Mouse (Mus musculus): Measurements from ENCODE around the gene Ap4e1.

Gene Ap4e1

DNA sequence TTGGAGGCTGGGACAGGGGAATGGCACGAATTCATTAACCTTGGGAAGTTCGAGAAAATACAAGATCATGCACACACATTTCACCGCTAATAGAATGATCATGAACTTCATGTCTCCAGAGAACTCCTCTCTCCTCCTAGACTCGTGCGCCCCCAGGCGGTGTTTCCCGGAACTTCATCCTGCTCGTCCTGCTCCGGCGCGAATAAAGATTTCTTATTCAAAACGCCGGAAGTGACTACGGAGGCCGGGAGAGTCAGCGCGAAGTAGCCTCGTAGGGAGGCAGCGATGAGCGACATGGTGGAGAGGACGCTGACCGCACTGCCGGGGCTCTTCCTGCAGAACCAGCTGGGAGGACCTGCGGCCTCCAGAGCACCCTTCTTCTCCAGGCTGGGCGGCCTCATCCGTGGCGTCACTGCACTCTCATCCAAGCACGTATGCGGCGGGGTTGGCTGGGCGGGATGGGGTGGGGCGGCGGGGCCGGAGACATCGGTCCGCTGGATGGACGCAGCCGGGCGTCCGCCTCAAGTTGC is at the start of gene Ap4e1:
Ap4e1 (plus strand) TSS at position 249 of the 530 bp plus-strand sequence.
- peak; percentile 95 to 99 for DNase-seq (ENCODE audit: low spot score in 2 of 2)

DNA sequence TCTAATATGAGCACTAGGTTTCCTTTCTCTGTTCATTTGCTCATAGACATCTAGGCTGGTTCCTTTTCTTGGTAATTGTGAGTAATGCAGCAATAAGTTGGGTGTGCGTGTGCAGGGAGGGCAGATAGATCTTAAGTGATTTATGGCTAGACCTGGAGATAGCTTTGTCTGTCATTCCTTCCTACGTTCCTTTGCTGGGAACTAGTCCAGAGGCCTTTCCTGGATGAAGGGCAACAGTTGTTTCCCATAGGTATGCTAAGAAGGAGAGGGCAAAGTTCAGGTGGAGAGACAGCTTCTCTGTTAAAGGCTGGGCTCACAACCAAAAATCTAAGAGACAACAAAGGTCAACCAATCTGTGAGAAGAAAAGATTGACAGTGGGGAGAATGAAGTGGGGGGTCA is 46.8 kb upstream of the Ap4e1 start:
- no peak for DNase-seq (ENCODE audit: low spot score in 2 of 2)

DNA sequence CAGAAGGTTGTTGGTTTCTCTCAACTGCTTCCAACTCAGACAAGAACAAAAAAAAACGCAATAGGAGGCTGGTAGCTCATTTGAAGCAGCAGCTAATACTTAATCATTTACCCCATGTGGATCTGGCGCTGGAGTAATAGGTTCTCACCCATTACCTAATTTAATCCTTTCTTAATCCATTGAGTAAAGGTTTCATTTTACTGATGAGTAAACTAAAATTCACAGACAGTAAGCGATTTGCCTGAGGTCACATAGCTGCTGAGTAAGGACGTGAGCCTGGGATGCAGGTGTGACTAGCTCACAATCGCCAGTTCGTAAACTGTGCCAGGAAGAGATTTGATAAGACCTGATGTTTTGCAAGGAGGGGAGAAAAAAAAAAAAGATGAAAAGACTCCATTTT is 31.1 kb upstream of the Ap4e1 start:
- no peak for DNase-seq (ENCODE audit: low spot score in 2 of 2)

DNA sequence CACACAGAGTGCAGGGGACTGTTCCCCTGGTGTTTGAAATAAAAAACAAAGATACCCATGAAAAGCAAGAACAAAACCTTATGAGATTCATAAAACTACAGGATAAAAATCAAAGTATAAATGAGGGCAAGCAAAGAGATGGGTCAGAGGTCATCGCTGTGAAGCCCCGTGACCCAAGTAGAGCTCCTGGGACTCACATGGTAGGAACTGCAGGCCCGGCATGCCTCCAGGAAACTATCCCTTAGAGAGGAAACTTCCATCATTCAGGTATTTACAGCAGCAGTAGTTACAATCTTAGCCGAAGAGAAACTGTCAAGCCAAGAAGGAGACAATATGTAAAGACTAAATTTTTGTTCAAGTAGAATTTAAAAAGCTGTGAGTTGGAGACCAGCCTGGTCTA is 25.3 kb upstream of the Ap4e1 start:
- DNase-seq (ENCODE audit: low spot score in 2 of 2), result no peak

GRCm38 (mm10) chr2:126989919-126990318 is 18.6 kb upstream of the Ap4e1 start:
- no peak for DNase-seq (ENCODE audit: low spot score in 2 of 2)

DNA sequence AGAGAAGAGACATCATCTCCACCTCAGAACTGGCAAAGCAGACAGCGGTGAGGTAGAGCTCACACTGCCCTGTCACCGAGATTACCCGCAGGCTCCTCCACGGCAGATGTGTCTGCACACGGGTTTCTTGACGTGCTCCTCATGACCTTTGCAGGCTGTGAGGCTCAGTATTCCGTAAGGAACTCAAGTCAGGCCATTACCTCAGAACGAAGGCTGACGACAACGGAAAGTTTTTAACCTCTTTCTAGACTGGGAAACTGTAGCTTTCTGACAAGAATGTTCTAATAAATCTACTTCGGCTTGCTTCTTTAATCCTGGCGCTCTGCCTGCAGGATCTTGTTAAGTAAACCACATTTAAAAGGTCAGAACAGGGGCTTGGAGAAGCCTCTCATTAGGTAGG is 15.8 kb upstream of the Ap4e1 start:
- no peak for DNase-seq (ENCODE audit: low spot score in 2 of 2)

- no peak for DNase-seq (ENCODE audit: low spot score in 2 of 2)
Measured at GRCm38 (mm10) chr2:126994384-126995166, 13.9 kb upstream of the Ap4e1 start.

- DNase-seq (ENCODE audit: low spot score in 2 of 2), result peak; percentile 63 to 69
Measured at GRCm38 (mm10) chr2:126996737-126997136, 11.8 kb upstream of the Ap4e1 start.

GRCm38 (mm10) chr2:126998219-126998618 is 10.3 kb upstream of the Ap4e1 start:
- DNase-seq (ENCODE audit: low spot score in 2 of 2), result no peak

- DNase-seq (ENCODE audit: low spot score in 2 of 2), result no peak
Measured at GRCm38 (mm10) chr2:127000406-127001324, 7.9 kb upstream of the Ap4e1 start.

- DNase-seq (ENCODE audit: low spot score in 2 of 2), result no peak
Measured at GRCm38 (mm10) chr2:127004046-127004445, 4.5 kb upstream of the Ap4e1 start.

- DNase-seq (ENCODE audit: low spot score in 2 of 2), result peak; percentile 19 to 39
Measured at GRCm38 (mm10) chr2:127006634-127007370, 1.7 kb upstream of the Ap4e1 start.

DNA sequence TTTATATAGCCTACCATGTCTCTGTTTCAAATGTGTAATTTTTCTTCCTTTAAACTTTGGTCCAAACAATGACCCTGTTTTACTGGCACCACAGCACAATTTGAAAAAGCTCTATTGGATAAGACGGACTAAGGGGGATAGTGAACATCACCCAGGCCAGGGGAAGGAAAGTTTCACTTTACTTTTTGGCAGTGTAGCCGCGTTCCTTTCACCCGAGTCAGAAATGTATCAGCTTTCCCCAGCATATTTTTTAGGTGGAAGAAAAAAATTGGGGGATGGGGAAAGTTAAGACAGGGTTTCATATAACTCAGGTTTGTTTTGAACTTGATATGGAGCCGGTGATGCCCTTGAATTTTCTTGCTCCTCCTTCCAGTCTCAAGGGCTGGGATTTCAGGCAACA is 1.0 kb upstream of the Ap4e1 start:
- no peak for DNase-seq (ENCODE audit: low spot score in 2 of 2)

GRCm38 (mm10) chr2:127035006-127035605 is 26.6 kb downstream of the Ap4e1 start:
- DNase-seq (ENCODE audit: low spot score in 2 of 2), result peak; percentile 68 to 72

- DNase-seq (ENCODE audit: low spot score in 2 of 2), result no peak
Measured at GRCm38 (mm10) chr2:127037299-127037698, 28.8 kb downstream of the Ap4e1 start.

DNA sequence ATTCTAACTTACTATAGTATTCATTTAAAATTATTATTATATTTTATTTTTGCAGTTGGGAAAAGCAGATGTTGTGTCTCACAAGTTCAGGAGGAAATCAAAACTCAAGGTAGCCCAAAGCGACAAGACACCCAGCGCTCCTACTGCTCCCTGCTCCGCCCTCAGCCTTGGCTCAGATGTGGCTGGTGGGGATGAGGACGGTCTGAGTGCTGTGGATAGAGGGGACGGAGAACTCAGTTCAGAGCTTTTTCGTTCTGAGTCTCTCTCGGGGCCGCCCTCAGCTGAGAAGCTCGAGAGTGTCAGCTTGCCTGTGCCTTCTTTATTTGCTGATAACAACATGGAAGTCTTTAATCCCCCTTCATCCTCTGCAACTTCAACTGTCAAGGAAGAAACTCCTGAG is 53.0 kb downstream of the Ap4e1 start:
- DNase-seq (ENCODE audit: low spot score in 2 of 2), result no peak

DNA sequence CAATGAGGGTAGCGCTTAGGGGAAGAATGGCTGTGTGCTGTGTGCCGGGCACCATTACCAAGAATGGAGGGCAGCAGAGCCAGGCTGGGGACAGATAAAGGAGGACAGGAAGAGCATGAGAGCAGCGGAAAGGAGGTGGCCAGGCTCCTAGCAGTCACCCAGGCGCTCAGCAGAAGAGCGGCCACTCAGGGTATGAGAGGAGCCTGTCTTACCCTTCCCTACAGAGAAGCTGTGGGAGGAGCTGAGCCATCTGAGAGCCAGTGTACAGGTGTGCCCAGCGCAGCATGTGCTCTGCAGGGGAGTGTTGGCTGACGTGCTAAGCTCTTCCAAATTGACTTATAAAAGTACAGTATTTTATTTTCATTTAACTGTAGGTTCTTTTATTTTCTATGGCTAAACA is 60.3 kb downstream of the Ap4e1 start:
- no peak for DNase-seq (ENCODE audit: low spot score in 2 of 2)

DNA sequence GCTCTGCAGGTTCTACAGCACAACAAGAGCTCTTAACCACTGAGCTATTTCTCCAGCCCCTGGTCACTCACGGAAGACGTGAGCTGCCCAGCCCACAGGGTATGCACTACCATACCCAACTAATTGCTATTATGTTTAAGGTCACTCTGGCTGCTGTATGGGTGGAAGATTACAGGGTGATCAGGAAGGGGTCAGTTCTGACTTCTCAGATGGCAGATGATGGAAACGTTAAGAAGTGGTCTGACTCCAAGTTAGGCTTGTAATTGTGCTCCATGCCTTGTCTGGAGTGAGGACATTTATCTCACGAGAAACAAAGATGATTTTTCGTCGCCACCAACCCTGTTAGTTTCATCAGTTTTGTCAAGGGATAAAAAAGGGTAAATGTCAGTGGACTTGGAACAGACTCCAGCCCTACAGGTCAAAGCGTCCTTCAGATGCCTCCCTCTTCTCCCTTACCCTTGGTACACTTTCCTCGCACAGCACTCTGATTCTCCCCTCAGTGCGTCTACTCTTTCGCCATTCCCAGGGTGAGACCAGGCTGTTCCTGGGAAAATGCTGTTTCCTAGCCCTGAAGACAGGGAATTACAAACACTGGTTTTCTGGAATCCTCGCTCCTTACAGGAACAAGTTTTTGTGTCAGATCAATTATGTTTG is 61.4 kb downstream of the Ap4e1 start:
- no peak for DNase-seq (ENCODE audit: low spot score in 2 of 2)

DNA sequence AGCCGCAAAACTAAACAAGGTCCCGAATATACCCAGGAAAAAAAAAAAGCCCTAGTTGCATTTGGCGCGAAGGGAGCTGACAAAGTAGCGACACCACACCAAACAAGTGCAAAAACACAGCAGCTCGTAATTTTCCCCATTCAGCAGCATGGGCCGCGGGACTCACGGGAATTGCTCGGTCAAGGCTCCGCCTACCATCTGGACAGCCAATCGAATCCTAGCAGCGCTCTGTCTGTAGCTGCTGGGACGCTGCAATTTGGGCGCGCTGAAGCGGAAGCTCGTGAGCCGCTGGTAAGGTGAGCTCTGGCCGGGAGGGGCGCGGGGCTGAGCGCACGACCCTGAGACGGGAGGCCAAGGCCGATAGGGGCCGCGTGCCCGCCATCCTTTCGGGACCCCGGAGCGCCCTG is 61.9 kb downstream of the Ap4e1 start, which contains the start of gene Blvra:
Blvra (plus strand) TSS at position 231 of the 407 bp plus-strand sequence.
- peak; percentile 88 to 89 for DNase-seq (ENCODE audit: low spot score in 2 of 2)

- no peak for DNase-seq (ENCODE audit: low spot score in 2 of 2)
Measured at GRCm38 (mm10) chr2:127070879-127071278, 62.4 kb downstream of the Ap4e1 start.

GRCm38 (mm10) chr2:127074116-127074515 is 65.6 kb downstream of the Ap4e1 start:
- no peak for DNase-seq (ENCODE audit: low spot score in 2 of 2)
